Mouse (Mus musculus): ENCODE measurements around the gene Pdzk1ip1. TPM values are rescaled to one million over a fixed set of nuclear protein-coding genes. Genes with fewer than 3 reads are reported as not detected.

The Pdzk1ip1 gene
- polyA plus RNA-seq, 1 experiment from 2014 or later: 16.2 TPM

- WGBS: 25% methylated on average over 6 of the region's 6 CpGs
- H3K27ac ChIP-seq (ENCODE audit: low read depth, low read length): no peak overlapping the region
- no peak overlapping the region for H3K9ac ChIP-seq (ENCODE audit: low read length)
- no peak overlapping the region for H3K4me3 ChIP-seq (ENCODE audit: low read depth, low read length)
- DNase-seq (ENCODE audit: low spot score) (peak; percentile 76), ATAC-seq (replicated peaks; ENCODE audit: low FRiP score) (peak; percentile 50)
- H3K9me3 ChIP-seq (ENCODE audit: control insufficient read depth, low read length): no peaks in the 10 kb centered on the region
- no peak overlapping the region for H3K4me2 ChIP-seq (ENCODE audit: low read depth, low read length, severe bottlenecking)
- H3K27me3 ChIP-seq (ENCODE audit: control insufficient read depth, insufficient read depth, low read length): peaks cover 2% of the 10 kb centered on the region; the same call in 1 of the 2 replicates
- H3K4me1 ChIP-seq (replicated peaks; ENCODE audit: control insufficient read depth, insufficient read depth, low read length): no peaks in the 10 kb centered on the region
- no peaks in the 10 kb centered on the region for H3K36me3 ChIP-seq (ENCODE audit: control insufficient read depth, insufficient read depth, low read length)
Measured at GRCm38 (mm10) chr4:115085522-115086095, 2.9 kb upstream of the Pdzk1ip1 start.

GRCm38 (mm10) chr4:115086257-115086656 lies 2.3 kb upstream of the Pdzk1ip1 start:
- WGBS: 70% methylated on average over 4 of the region's 4 CpGs

GRCm38 (mm10) chr4:115086763-115087415 lies 1.6 kb upstream of the Pdzk1ip1 start:
- WGBS: 62% methylated on average over 3 of the region's 3 CpGs
- Histone ChIP-seq H3K27me3 (ENCODE audit: control insufficient read depth, insufficient read depth, low read length) (peaks cover 2% of the 10 kb centered on the region; the same call in 1 of the 2 replicates), H3K4me3 (ENCODE audit: low read depth, low read length) (no peak overlapping the region), H3K9ac (ENCODE audit: low read length) (no peak overlapping the region), H3K4me1 (replicated peaks; ENCODE audit: control insufficient read depth, insufficient read depth, low read length) (no peaks in the 10 kb centered on the region), H3K4me2 (ENCODE audit: low read depth, low read length, severe bottlenecking) (no peak overlapping the region), H3K9me3 (ENCODE audit: control insufficient read depth, low read length) (no peaks in the 10 kb centered on the region), H3K27ac (ENCODE audit: low read depth, low read length) (no peak overlapping the region), H3K36me3 (ENCODE audit: control insufficient read depth, insufficient read depth, low read length) (no peaks in the 10 kb centered on the region)
- DNase-seq (ENCODE audit: low spot score) (no peak), ATAC-seq (replicated peaks; ENCODE audit: low FRiP score) (no peak)

More at GRCm38 (mm10) chr4:115086257-115086656, 2.3 kb upstream of the Pdzk1ip1 start:
- H3K36me3 ChIP-seq (ENCODE audit: control insufficient read depth, insufficient read depth, low read length): no peaks in the 10 kb centered on the region
- no peaks in the 10 kb centered on the region for H3K9me3 ChIP-seq (ENCODE audit: control insufficient read depth, low read length)
- H3K4me3 ChIP-seq (ENCODE audit: low read depth, low read length): no peak overlapping the region
- no peaks in the 10 kb centered on the region for H3K4me1 ChIP-seq (replicated peaks; ENCODE audit: control insufficient read depth, insufficient read depth, low read length)
- H3K27me3 ChIP-seq (ENCODE audit: control insufficient read depth, insufficient read depth, low read length): peaks cover 2% of the 10 kb centered on the region; the same call in 1 of the 2 replicates
- no peak overlapping the region for H3K4me2 ChIP-seq (ENCODE audit: low read depth, low read length, severe bottlenecking)
- DNase-seq (ENCODE audit: low spot score) (no peak), ATAC-seq (replicated peaks; ENCODE audit: low FRiP score) (no peak)
- H3K9ac ChIP-seq (ENCODE audit: low read length): no peak overlapping the region
- H3K27ac ChIP-seq (ENCODE audit: low read depth, low read length): no peak overlapping the region

DNA sequence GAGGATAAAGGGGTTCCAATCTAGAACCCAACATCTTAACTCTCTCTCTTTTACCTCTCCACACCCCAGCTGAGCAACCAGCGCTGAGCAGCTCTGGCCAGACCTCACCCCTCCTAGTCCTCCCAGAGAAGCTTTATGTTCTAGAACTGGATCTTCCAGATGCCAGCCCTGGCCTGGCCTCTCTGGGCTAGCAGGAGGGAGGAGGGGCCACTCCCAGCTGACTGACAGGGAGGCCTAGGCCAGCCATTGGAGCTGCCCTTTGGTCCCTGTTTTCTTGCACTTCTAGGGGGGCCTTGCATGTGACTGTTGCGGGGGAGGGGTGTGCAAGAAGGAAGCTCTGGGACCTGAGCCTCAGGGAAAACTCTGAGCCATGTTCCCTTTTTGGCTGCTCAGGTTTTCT lies 2.1 kb downstream of the Pdzk1ip1 start:
- no peaks in the 10 kb centered on the region for H3K36me3 ChIP-seq (ENCODE audit: control insufficient read depth, insufficient read depth, low read length)
- no peak overlapping the region for H3K4me3 ChIP-seq (ENCODE audit: low read depth, low read length)
- no peak for ATAC-seq (replicated peaks; ENCODE audit: low FRiP score)
- H3K4me2 ChIP-seq (ENCODE audit: low read depth, low read length, severe bottlenecking): no peak overlapping the region
- DNase-seq (ENCODE audit: low spot score): peak; percentile 38
- no peak overlapping the region for H3K9ac ChIP-seq (ENCODE audit: low read length)
- H3K27me3 ChIP-seq (ENCODE audit: control insufficient read depth, insufficient read depth, low read length): peaks cover 8% of the 10 kb centered on the region
- no peaks in the 10 kb centered on the region for H3K9me3 ChIP-seq (ENCODE audit: control insufficient read depth, low read length)
- H3K4me1 ChIP-seq (replicated peaks; ENCODE audit: control insufficient read depth, insufficient read depth, low read length): peaks cover 1% of the 10 kb centered on the region; the same call in 1 of the 2 replicates
- H3K27ac ChIP-seq (ENCODE audit: low read depth, low read length): no peak overlapping the region
- 59% methylated on average over 2 of the region's 2 CpGs for WGBS

- 84% methylated on average over 3 of the region's 3 CpGs for WGBS
- Histone ChIP-seq H3K27ac (ENCODE audit: low read depth, low read length) (no peak overlapping the region), H3K9ac (ENCODE audit: low read length) (no peak overlapping the region), H3K27me3 (ENCODE audit: control insufficient read depth, insufficient read depth, low read length) (peaks cover 17% of the 10 kb centered on the region), H3K4me1 (replicated peaks; ENCODE audit: control insufficient read depth, insufficient read depth, low read length) (peaks cover 2% of the 10 kb centered on the region; the same call in 1 of the 2 replicates), H3K4me3 (ENCODE audit: low read depth, low read length) (no peak overlapping the region), H3K36me3 (ENCODE audit: control insufficient read depth, insufficient read depth, low read length) (no peaks in the 10 kb centered on the region), H3K9me3 (ENCODE audit: control insufficient read depth, low read length) (no peaks in the 10 kb centered on the region), H3K4me2 (ENCODE audit: low read depth, low read length, severe bottlenecking) (no peak overlapping the region)
- DNase-seq (ENCODE audit: low spot score) (peak; percentile 47), ATAC-seq (replicated peaks; ENCODE audit: low FRiP score) (no peak)
Measured at GRCm38 (mm10) chr4:115091806-115092205, 3.3 kb downstream of the Pdzk1ip1 start.

DNA sequence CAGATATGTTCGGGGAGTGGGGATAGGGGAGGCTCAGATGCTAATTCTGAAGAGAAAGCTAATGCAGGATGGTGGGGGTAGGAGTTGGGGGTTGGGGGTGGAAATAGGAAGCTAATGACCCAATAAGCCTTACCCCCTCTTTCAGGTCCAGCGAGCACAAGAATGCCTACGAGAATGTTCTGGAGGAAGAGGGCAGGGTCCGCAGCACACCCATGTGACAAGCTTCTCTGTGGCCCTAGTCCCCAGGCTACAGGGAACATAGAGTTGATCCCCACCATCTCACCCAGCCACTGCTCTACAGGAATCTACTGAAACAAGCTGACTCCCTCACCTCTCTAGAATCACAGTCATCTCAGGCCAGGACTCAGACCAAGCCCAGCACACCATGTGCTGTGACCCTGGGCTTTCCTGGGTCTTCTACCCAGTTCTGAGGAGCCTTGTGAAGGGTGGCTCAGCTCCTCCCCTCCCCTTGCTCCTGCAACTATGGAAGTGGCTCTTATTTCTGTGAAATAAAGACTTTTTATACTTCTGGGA lies 4.9 kb downstream of the Pdzk1ip1 start:
- H3K36me3 ChIP-seq (ENCODE audit: control insufficient read depth, insufficient read depth, low read length): no peaks in the 10 kb centered on the region
- peaks cover 21% of the 10 kb centered on the region for H3K27me3 ChIP-seq (ENCODE audit: control insufficient read depth, insufficient read depth, low read length)
- peaks cover 2% of the 10 kb centered on the region; the same call in 1 of the 2 replicates for H3K4me1 ChIP-seq (replicated peaks; ENCODE audit: control insufficient read depth, insufficient read depth, low read length)
- no peak overlapping the region for H3K4me2 ChIP-seq (ENCODE audit: low read depth, low read length, severe bottlenecking)
- WGBS: 83% methylated on average over 4 of the region's 4 CpGs
- H3K9ac ChIP-seq (ENCODE audit: low read length): no peak overlapping the region
- no peaks in the 10 kb centered on the region for H3K9me3 ChIP-seq (ENCODE audit: control insufficient read depth, low read length)
- peak; percentile 37 for DNase-seq (ENCODE audit: low spot score)
- H3K27ac ChIP-seq (ENCODE audit: low read depth, low read length): no peak overlapping the region
- no peak overlapping the region for H3K4me3 ChIP-seq (ENCODE audit: low read depth, low read length)
- ATAC-seq (replicated peaks; ENCODE audit: low FRiP score): no peak

DNA sequence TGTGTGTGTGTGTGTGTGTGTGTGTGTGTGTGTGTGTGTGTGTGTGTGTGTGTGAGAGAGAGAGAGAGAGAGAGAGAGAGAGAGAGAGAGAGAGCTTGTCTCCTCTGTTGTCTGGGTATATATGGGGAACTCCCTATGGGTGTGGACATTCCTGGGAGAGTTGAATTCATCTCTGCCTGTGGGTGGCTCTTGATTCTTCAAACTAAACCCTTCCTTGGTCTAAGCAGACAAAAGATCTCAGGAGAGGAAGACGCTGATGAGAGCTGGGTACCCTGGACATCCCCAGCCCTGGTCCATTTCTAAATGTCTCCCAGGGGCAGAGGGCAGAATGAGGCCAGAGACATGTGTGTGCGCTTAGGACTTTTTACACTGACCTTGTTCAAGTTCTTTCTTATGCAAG lies 5.5 kb downstream of the Pdzk1ip1 start:
- Histone ChIP-seq H3K9me3 (ENCODE audit: control insufficient read depth, low read length) (no peaks in the 10 kb centered on the region), H3K9ac (ENCODE audit: low read length) (no peak overlapping the region), H3K27ac (ENCODE audit: low read depth, low read length) (no peak overlapping the region), H3K4me1 (replicated peaks; ENCODE audit: control insufficient read depth, insufficient read depth, low read length) (peaks cover 2% of the 10 kb centered on the region; the same call in 1 of the 2 replicates), H3K36me3 (ENCODE audit: control insufficient read depth, insufficient read depth, low read length) (no peaks in the 10 kb centered on the region), H3K4me2 (ENCODE audit: low read depth, low read length, severe bottlenecking) (no peak overlapping the region), H3K27me3 (ENCODE audit: control insufficient read depth, insufficient read depth, low read length) (peaks cover 19% of the 10 kb centered on the region), H3K4me3 (ENCODE audit: low read depth, low read length) (no peak overlapping the region)
- no peak for DNase-seq (ENCODE audit: low spot score)
- WGBS: 81% methylated on average over 2 of the region's 2 CpGs
- ATAC-seq (replicated peaks; ENCODE audit: low FRiP score): no peak

- peak overlapping the region; percentile 39 for H3K4me3 ChIP-seq (ENCODE audit: low read depth, low read length)
- ATAC-seq (replicated peaks; ENCODE audit: low FRiP score) (peak; percentile 80), DNase-seq (ENCODE audit: low spot score) (peak; percentile 79)
- no peaks in the 10 kb centered on the region for H3K9me3 ChIP-seq (ENCODE audit: control insufficient read depth, low read length)
- H3K27ac ChIP-seq (ENCODE audit: low read depth, low read length): peak overlapping the region; percentile 12; the same call in 1 of the 2 replicates
- peak overlapping the region; percentile 56 for H3K9ac ChIP-seq (ENCODE audit: low read length)
- H3K4me2 ChIP-seq (ENCODE audit: low read depth, low read length, severe bottlenecking): peak overlapping the region; percentile 77
- 1% methylated on average over 30 of the region's 31 CpGs for WGBS
- no peaks in the 10 kb centered on the region for H3K36me3 ChIP-seq (ENCODE audit: control insufficient read depth, insufficient read depth, low read length)
- peaks cover 2% of the 10 kb centered on the region; the same call in 1 of the 2 replicates for H3K4me1 ChIP-seq (replicated peaks; ENCODE audit: control insufficient read depth, insufficient read depth, low read length)
- peaks cover 19% of the 10 kb centered on the region for H3K27me3 ChIP-seq (ENCODE audit: control insufficient read depth, insufficient read depth, low read length)
Measured at GRCm38 (mm10) chr4:115095671-115096434, 7.3 kb downstream of the Pdzk1ip1 start.
